Mouse (Mus musculus): ENCODE data around the gene Pcbd1.
"Not testable (repeated sequence)": the region's sequence is repeated elsewhere in the genome, so short reads cannot be mapped to it uniquely, and the experiment has no call there.

GRCm38 (mm10) chr10:61121732-61122131 is 32.6 kb downstream of the Pcbd1 start:
- not testable (repeated sequence) for TF ChIP-seq CTCF (IDR thresholded peaks at IDR 0.05; ENCODE audit: control insufficient read depth, insufficient read depth, insufficient replicate concordance, low read depth, low read length); POLR2A (IDR thresholded peaks at IDR 0.05; ENCODE audit: control insufficient read depth, low read depth, low read length)

All from testis, adult 2 months (tissue).